Mouse (Mus musculus) heart, postnatal 14 days (tissue): ENCODE measurements at regions not wholly inside any gene's neighbourhood (a gene's known extent, or its start where the extent isn't known, plus 50 kb on each side); places are given as distances from the start of the nearest gene placed in this dataset.
"Not testable (repeated sequence)": the region's sequence is repeated elsewhere in the genome, so short reads cannot be mapped to it uniquely, and the experiment has no call there.

ENCODE experiments used
- DNase-seq, 2 experiments: peaks; one replicate each; pipeline ENCODE4 v3.0.0; 2021 to 2022
- intact Hi-C: fragments of 180-260 bp; cut with DNase I; formaldehyde crosslinking; loops from one replicate; pipeline ENCODE4 v1.15.1; 2025

- no peak for DNase-seq
- intact Hi-C loops, result no loop called here
These were observed 149.4 kb downstream of the Kif26a start for GRCm38 (mm10) chr12:112295337-112295941.

GRCm38 (mm10) chr12:112298521-112298920, 152.5 kb downstream of the Kif26a start:
- DNase-seq, result no peak
- intact Hi-C loops, result no loop called here

- no peak for DNase-seq
- intact Hi-C loops, result no loop called here
These were observed 153.1 kb downstream of the Kif26a start for GRCm38 (mm10) chr12:112299089-112299488.

- DNase-seq, result no peak
- intact Hi-C loops, result no loop called here
These were observed 153.6 kb downstream of the Kif26a start for GRCm38 (mm10) chr12:112299603-112300002.

GRCm38 (mm10) chr12:112300125-112300524, 154.1 kb downstream of the Kif26a start:
- no peak for DNase-seq
- intact Hi-C loops, result no loop called here

GRCm38 (mm10) chr12:112301411-112301891, 155.4 kb downstream of the Kif26a start:
- intact Hi-C loops, result no loop called here
- DNase-seq, result no peak

- intact Hi-C loops, result no loop called here
- DNase-seq, result no peak
These were observed 155.9 kb downstream of the Kif26a start for GRCm38 (mm10) chr12:112301929-112302328.

GRCm38 (mm10) chr12:112306208-112306607, 160.2 kb downstream of the Kif26a start:
- no peak for DNase-seq
- intact Hi-C loops, result no loop called here

- intact Hi-C loops, result no loop called here
- DNase-seq, result no peak
These were observed 162.0 kb downstream of the Kif26a start for GRCm38 (mm10) chr12:112308016-112308415.

GRCm38 (mm10) chr12:112309096-112309495, 163.1 kb downstream of the Kif26a start:
- intact Hi-C loops, DNase-seq: not testable (repeated sequence)

- peak in 1 of 2 experiments; percentile 30 for DNase-seq
- intact Hi-C loops, result no loop called here
These were observed 163.8 kb downstream of the Kif26a start for GRCm38 (mm10) chr12:112309781-112310180.

- intact Hi-C loops, result no loop called here
- DNase-seq, result no peak
These were observed 164.7 kb downstream of the Kif26a start for GRCm38 (mm10) chr12:112310661-112311060.

- intact Hi-C loops, result no loop called here
- no peak for DNase-seq
These were observed 168.8 kb downstream of the Kif26a start for GRCm38 (mm10) chr12:112314781-112315180.

GRCm38 (mm10) chr12:112317191-112317590, 171.2 kb downstream of the Kif26a start:
- intact Hi-C loops, result no loop called here
- DNase-seq, result no peak

GRCm38 (mm10) chr12:112318461-112318860, 170.8 kb upstream of the A530016L24Rik start:
- DNase-seq, result no peak
- intact Hi-C loops, result no loop called here

GRCm38 (mm10) chr12:112322196-112322595, 167.1 kb upstream of the A530016L24Rik start:
- intact Hi-C loops, result no loop called here
- DNase-seq, result no peak

GRCm38 (mm10) chr12:112327411-112327810, 161.8 kb upstream of the A530016L24Rik start:
- intact Hi-C loops, result no loop called here
- no peak for DNase-seq

- intact Hi-C loops, result no loop called here
- DNase-seq, result no peak
These were observed 160.3 kb upstream of the A530016L24Rik start for GRCm38 (mm10) chr12:112328809-112329575.

GRCm38 (mm10) chr12:112329701-112330301, 159.4 kb upstream of the A530016L24Rik start:
- intact Hi-C loops, result loop anchor here (5.0 kb wide), 2 partner anchors 148 to 182 kb away; partner anchors contain the start of gene Kif26a

GRCm38 (mm10) chr12:112330557-112330956, 158.7 kb upstream of the A530016L24Rik start:
- DNase-seq, result no peak
- intact Hi-C loops, result loop anchor here (5.0 kb wide), 2 partner anchors 148 to 183 kb away; partner anchors contain the start of gene Kif26a

More at GRCm38 (mm10) chr12:112329701-112330301, 159.4 kb upstream of the A530016L24Rik start:
- peak in 1 of 2 experiments; percentile 15 for DNase-seq

- DNase-seq, result no peak
- intact Hi-C loops, result loop anchor here (5.0 kb wide), 2 partner anchors 149 to 184 kb away; partner anchors contain the start of gene Kif26a
These were observed 158.2 kb upstream of the A530016L24Rik start for GRCm38 (mm10) chr12:112331061-112331460.
